Mouse (Mus musculus) heart, postnatal 0 days (tissue): ENCODE results near the gene Prdm15.

ENCODE experiments used
- CTCF ChIP-seq: IDR thresholded peaks from 2 replicates; pipeline ENCODE4 v1.5.1; 2016; ENCODE audit warnings: antibody characterized with exemption, control low read depth, low read depth
- EP300 ChIP-seq: IDR thresholded peaks from 2 replicates; pipeline ENCODE4 v1.6.1; 2016; ENCODE audit warnings: antibody characterized with exemption, low read depth

DNA sequence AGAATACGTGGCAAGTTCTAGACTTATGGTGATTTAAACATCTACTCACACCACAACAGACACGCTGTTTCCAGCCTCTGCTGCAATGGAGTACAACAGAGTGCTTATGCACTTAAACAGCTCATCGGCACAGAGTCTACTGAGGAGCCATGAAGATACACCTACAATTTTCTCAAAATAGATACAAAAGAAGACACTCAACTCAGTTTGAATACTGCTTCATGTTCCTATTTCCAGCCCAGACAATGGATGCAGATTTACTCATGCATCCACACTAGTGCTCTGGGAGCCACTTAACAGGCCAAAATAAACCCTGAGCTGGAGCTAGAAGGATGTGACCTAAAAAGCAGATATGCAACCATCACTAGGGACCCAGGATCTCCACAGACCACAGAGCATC, 42.8 kb downstream of the Prdm15 start:
- TF ChIP-seq CTCF (no peak), EP300 (no peak)
